Mouse (Mus musculus): ENCODE results near the gene Hoxb6. TPM values are rescaled to one million over a fixed set of nuclear protein-coding genes. Genes with fewer than 3 reads are reported as not detected.

Gene Hoxb6
- total and polyA plus RNA-seq, 3 experiments = not detected

GRCm38 (mm10) chr11:96288455-96289221 lies 3.6 kb upstream of the Hoxb6 start:
- H3K9me3 ChIP-seq (replicated peaks; ENCODE audit: insufficient read depth, low read length) = no peaks in the 10 kb centered on the region
- no peak overlapping the region for H3K9ac ChIP-seq (ENCODE audit: control insufficient read depth, low read depth, low read length, poor library complexity, severe bottlenecking)
- no peaks in the 10 kb centered on the region for H3K4me1 ChIP-seq (ENCODE audit: control insufficient read depth in 1 of 2, insufficient read depth in 2 of 2, low read length in 2 of 2)
- no peak for TF ChIP-seq RCOR1 (IDR thresholded peaks at IDR 0.05; ENCODE audit: low read depth, low read length)
- TF ChIP-seq USF2 (IDR thresholded peaks at IDR 0.05; ENCODE audit: borderline replicate concordance in 1 of 2, insufficient read depth in 1 of 2, low read depth in 1 of 2, low read length in 2 of 2) = no peak
- no peak for TF ChIP-seq RAD21 (IDR thresholded peaks at IDR 0.05; ENCODE audit: low read depth, low read length)
- no peak overlapping the region for H3K27ac ChIP-seq (ENCODE audit: control insufficient read depth, low read depth, low read length)
- H3K4me3 ChIP-seq (ENCODE audit: control insufficient read depth in 1 of 2, insufficient read depth in 1 of 2, low read depth in 2 of 2, low read length in 2 of 2) = no peak overlapping the region
- DNase-seq (ENCODE audit: low read depth, low spot score) = no peak
- H3K27me3 ChIP-seq (ENCODE audit: control insufficient read depth in 1 of 2, insufficient read depth in 2 of 2, low read length in 2 of 2) = peaks cover 3 to 6% of the 10 kb centered on the region in 2 experiments; a peak in 1 of 4 replicates
- H3K79me2 ChIP-seq (ENCODE audit: control insufficient read depth, insufficient read depth, low read length, poor library complexity) = no peaks in the 10 kb centered on the region
- no peaks in the 10 kb centered on the region for H3K36me3 ChIP-seq (ENCODE audit: control insufficient read depth in 1 of 2, insufficient read depth in 2 of 2, low read length in 2 of 2)

- no peaks in the 10 kb centered on the region for H3K36me3 ChIP-seq (ENCODE audit: control insufficient read depth in 1 of 2, insufficient read depth in 2 of 2, low read length in 2 of 2)
- H3K79me2 ChIP-seq (ENCODE audit: control insufficient read depth, insufficient read depth, low read length, poor library complexity) = no peaks in the 10 kb centered on the region
- no peak overlapping the region for H3K4me3 ChIP-seq (ENCODE audit: control insufficient read depth in 1 of 2, insufficient read depth in 1 of 2, low read depth in 2 of 2, low read length in 2 of 2)
- no peaks in the 10 kb centered on the region for H3K9me3 ChIP-seq (replicated peaks; ENCODE audit: insufficient read depth, low read length)
- DNase-seq (ENCODE audit: low read depth, low spot score) = no peak
- H3K27me3 ChIP-seq (ENCODE audit: control insufficient read depth in 1 of 2, insufficient read depth in 2 of 2, low read length in 2 of 2) = peaks cover 3 to 6% of the 10 kb centered on the region in 2 experiments; a peak in 1 of 4 replicates
- no peak overlapping the region for H3K9ac ChIP-seq (ENCODE audit: control insufficient read depth, low read depth, low read length, poor library complexity, severe bottlenecking)
- no peak for TF ChIP-seq MAFK (IDR thresholded peaks at IDR 0.05; ENCODE audit: borderline replicate concordance, low read depth, low read length)
- TF ChIP-seq GATA1 (IDR thresholded peaks at IDR 0.05; ENCODE audit: low read depth, low read length) = no peak
- no peak for TF ChIP-seq E2F4 (IDR thresholded peaks at IDR 0.05; ENCODE audit: borderline replicate concordance, low read depth, low read length)
- TF ChIP-seq SMC3 (IDR thresholded peaks at IDR 0.05; ENCODE audit: low read depth, low read length) = no peak
- no peaks in the 10 kb centered on the region for H3K4me1 ChIP-seq (ENCODE audit: control insufficient read depth in 1 of 2, insufficient read depth in 2 of 2, low read length in 2 of 2)
- H3K27ac ChIP-seq (ENCODE audit: control insufficient read depth, low read depth, low read length) = no peak overlapping the region
Measured at GRCm38 (mm10) chr11:96289293-96289692, 3.0 kb upstream of the Hoxb6 start.

GRCm38 (mm10) chr11:96289837-96290236 lies 2.4 kb upstream of the Hoxb6 start:
- Histone ChIP-seq H3K9me3 (replicated peaks; ENCODE audit: insufficient read depth, low read length) (no peaks in the 10 kb centered on the region), H3K27ac (ENCODE audit: control insufficient read depth, low read depth, low read length) (no peak overlapping the region), H3K9ac (ENCODE audit: control insufficient read depth, low read depth, low read length, poor library complexity, severe bottlenecking) (no peak overlapping the region), H3K4me1 (ENCODE audit: control insufficient read depth in 1 of 2, insufficient read depth in 2 of 2, low read length in 2 of 2) (0 out of 4 replicates have a peak, but pooled peaks cover 0 to 1% of the 10 kb centered on the region in 2 experiments), H3K27me3 (ENCODE audit: control insufficient read depth in 1 of 2, insufficient read depth in 2 of 2, low read length in 2 of 2) (peaks cover 3 to 6% of the 10 kb centered on the region in 2 experiments; a peak in 2 of 4 replicates), H3K79me2 (ENCODE audit: control insufficient read depth, insufficient read depth, low read length, poor library complexity) (no peaks in the 10 kb centered on the region), H3K36me3 (ENCODE audit: control insufficient read depth in 1 of 2, insufficient read depth in 2 of 2, low read length in 2 of 2) (no peaks in the 10 kb centered on the region), H3K4me3 (ENCODE audit: control insufficient read depth in 1 of 2, insufficient read depth in 1 of 2, low read depth in 2 of 2, low read length in 2 of 2) (no peak overlapping the region)
- DNase-seq (ENCODE audit: low read depth, low spot score) = no peak
- TF ChIP-seq CHD2 (IDR thresholded peaks at IDR 0.05; ENCODE audit: low read length) (no peak), MYB (IDR thresholded peaks at IDR 0.05; ENCODE audit: low read depth, low read length) (no peak), RAD21 (IDR thresholded peaks at IDR 0.05; ENCODE audit: low read depth, low read length) (no peak), SIN3A (IDR thresholded peaks at IDR 0.05; ENCODE audit: low read length) (no peak), KAT2A (conservative IDR thresholded peaks at IDR 0.05; ENCODE audit: low read depth, low read length) (no peak)
